Mouse (Mus musculus): ENCODE results near the gene Zfp983. TPM values are rescaled to one million over a fixed set of nuclear protein-coding genes. Genes with fewer than 3 reads are reported as not detected.

Zfp983 gene
- polyA plus RNA-seq, 1 experiment from 2014 or later = 3.0 TPM

GRCm38 (mm10) chr17:21708401-21708800, 58.0 kb downstream of the Zfp983 start:
- Histone ChIP-seq H3K9me3 (replicated peaks; ENCODE audit: control insufficient read depth, low read length) (no peaks in the 10 kb centered on the region), H3K27ac (ENCODE audit: low read depth, low read length) (no peak overlapping the region), H3K4me2 (peak overlapping the region; percentile 66), H3K9ac (ENCODE audit: low read depth, low read length) (peak overlapping the region; percentile 29; the same call in 1 of the 2 replicates), H3K27me3 (ENCODE audit: control insufficient read depth, insufficient read depth, low read length) (no peaks in the 10 kb centered on the region), H3K4me1 (ENCODE audit: control insufficient read depth, insufficient read depth, low read length) (no peaks in the 10 kb centered on the region; the same call in 1 of the 2 replicates), H3K36me3 (ENCODE audit: control insufficient read depth, insufficient read depth, low read length) (no peaks in the 10 kb centered on the region; the same call in 1 of the 2 replicates), H3K4me3 (ENCODE audit: low read depth, low read length) (peak overlapping the region; percentile 66)
- 60% methylated on average over 2 of the region's 2 CpGs for WGBS (ENCODE audit: insufficient replicate concordance)
- ATAC-seq (replicated peaks; ENCODE audit: insufficient number of reproducible peaks, low FRiP score, low TSS enrichment) = no peak

Other genes starting within 250 kb of the Zfp983 start
- gene Zfp54, start 227.4 kb upstream of the Zfp983 start, polyA plus RNA-seq (2014; fragmentation: Nextera tagmentation; extraction: Ambion mirVana) = 4.0 TPM in 2 replicates
- 12.1 and 13.8 TPM in 2 replicates for gene Zfp51, start 200.2 kb upstream of the Zfp983 start, polyA plus RNA-seq (2014; fragmentation: Nextera tagmentation; extraction: Ambion mirVana)
- 5.4 and 6.2 TPM in 2 replicates for gene Zfp53, start 161.6 kb upstream of the Zfp983 start, polyA plus RNA-seq (2014; fragmentation: Nextera tagmentation; extraction: Ambion mirVana)
- 1.9 and 2.4 TPM in 2 replicates for gene Zfp52, start 115.1 kb upstream of the Zfp983 start, polyA plus RNA-seq (2014; fragmentation: Nextera tagmentation; extraction: Ambion mirVana)
- gene Zfp948, start 83.6 kb upstream of the Zfp983 start, polyA plus RNA-seq (2014; fragmentation: Nextera tagmentation; extraction: Ambion mirVana) = 21.3 and 23.6 TPM in 2 replicates
- gene Gm10226, start 41.2 kb downstream of the Zfp983 start, polyA plus RNA-seq (2014; fragmentation: Nextera tagmentation; extraction: Ambion mirVana) = 3.9 and 4.3 TPM in 2 replicates
- gene Zfp760, start 57.1 kb downstream of the Zfp983 start, polyA plus RNA-seq (2014; fragmentation: Nextera tagmentation; extraction: Ambion mirVana) = 8.2 and 9.6 TPM in 2 replicates
- gene Zfp229, start 80.2 kb downstream of the Zfp983 start, polyA plus RNA-seq (2014; fragmentation: Nextera tagmentation; extraction: Ambion mirVana) = 5.5 and 6.0 TPM in 2 replicates
- gene Zfp820, start 195.1 kb downstream of the Zfp983 start, polyA plus RNA-seq (2014; fragmentation: Nextera tagmentation; extraction: Ambion mirVana) = 6.6 and 7.1 TPM in 2 replicates

Measured in heart, embryonic 11.5 days (tissue).